Mouse (Mus musculus): Measurements from ENCODE around the gene Nisch.

Gene Nisch

GRCm38 (mm10) chr14:31130236-31131220, 86.2 kb downstream of the Nisch start, which contains the start of gene Nt5dc2:
Gene Nt5dc2, plus strand, starts transcription at chr14:31131053.
- peak; percentile 33 to 59 for DNase-seq (ENCODE audit: low spot score in 2 of 2)

GRCm38 (mm10) chr14:31129326-31130235, 87.2 kb downstream of the Nisch start:
- DNase-seq (ENCODE audit: low spot score in 2 of 2), result no peak

- DNase-seq (ENCODE audit: low spot score in 2 of 2), result peak; percentile 97 to 98
Observed at GRCm38 (mm10) chr14:31128826-31129219, 87.9 kb downstream of the Nisch start, which contains the start of gene Smim4. Gene Smim4, minus strand, starts transcription at chr14:31128956.

GRCm38 (mm10) chr14:31128101-31128825, 88.5 kb downstream of the Nisch start:
- DNase-seq (ENCODE audit: low spot score in 2 of 2), result no peak

GRCm38 (mm10) chr14:31126826-31127225, 89.9 kb downstream of the Nisch start:
- DNase-seq (ENCODE audit: low spot score in 2 of 2), result no peak

- no peak for DNase-seq (ENCODE audit: low spot score in 2 of 2)
Observed at GRCm38 (mm10) chr14:31125106-31126075, 91.4 kb downstream of the Nisch start.

Measured in right cerebral cortex, adult 2 months (tissue).